ENCODE assay signal across 8 mouse cellular contexts in genomic region chr19:40832361-40832760, GRCm38 (mm10). TPM values are rescaled to one million over a fixed set of nuclear protein-coding genes. Genes with fewer than 3 reads are reported as not detected.
A peak's percentile ranks its signal among the peaks of the same experiment; 100 is the strongest.
DNase-seq lines count a peak whose midpoint lies in the region; ATAC-seq and TF ChIP-seq lines count a peak whose summit lies in the region.

No protein-coding gene starts in this region.

- intact Hi-C loops in heart, postnatal 14 days (cut with DNase I): loop anchor here (2.0 to 10.0 kb wide), 2 partner anchors 62 to 248 kb away; partner anchors contain the start of genes Aldh18a1 and Zfp518a

- peak overlapping the region; percentile 96 for H3K27ac ChIP-seq in heart, embryonic 10.5 days
- no peak overlapping the region for H3K27ac ChIP-seq in hindbrain, embryonic 15.5 days (replicated peaks)

- ATAC-seq in G1E (ENCODE audit: extremely low read depth, insufficient number of reproducible peaks, low FRiP score, poor library complexity, severe bottlenecking): no peak
- no peak for ATAC-seq in hindbrain, embryonic 15.5 days (ENCODE audit: low FRiP score, low read depth)
- ATAC-seq in megakaryocyte progenitor cell, adult 5-6 weeks (replicated peaks; ENCODE audit: poor library complexity): peak; percentile 30
- no peak for ATAC-seq in megakaryocyte-erythroid progenitor cell, adult 5-6 weeks (replicated peaks; ENCODE audit: low FRiP score, low TSS enrichment, poor library complexity, severe bottlenecking)

- peak overlapping the region; percentile 83 for H3K4me3 ChIP-seq in heart, embryonic 10.5 days
- H3K4me3 ChIP-seq in G1E (ENCODE audit: low read depth, low read length): peak overlapping the region; percentile 85
- peak overlapping the region; percentile 65 for H3K4me3 ChIP-seq in hindbrain, embryonic 15.5 days

- TF ChIP-seq CTCF in G1E (IDR thresholded peaks at IDR 0.05; ENCODE audit: low read depth, low read length): no peak

- H3K9ac ChIP-seq in hindbrain, embryonic 15.5 days: peak overlapping the region; percentile 85; the same call in 1 of the 2 replicates

- WGBS in heart, embryonic 10.5 days: 37% methylated on average over 5 of the region's 5 CpGs
- 28% methylated on average over 5 of the region's 5 CpGs for WGBS in hindbrain, embryonic 15.5 days

- DNase-seq in heart, embryonic 10.5 days (ENCODE audit: low spot score): no peak
- no peak for DNase-seq in heart, postnatal 14 days
- no peak for DNase-seq in G1E (ENCODE audit: low spot score)
- DNase-seq in urinary bladder, postnatal 4 days (ENCODE audit: low spot score in 2 of 2): no peak
- no peak for DNase-seq in retina, postnatal 1 day

- no peaks in the 10 kb centered on the region for H3K9me3 ChIP-seq in heart, embryonic 10.5 days
- H3K9me3 ChIP-seq in G1E (replicated peaks): no peaks in the 10 kb centered on the region
- no peaks in the 10 kb centered on the region for H3K9me3 ChIP-seq in hindbrain, embryonic 15.5 days

- H3K4me2 ChIP-seq in hindbrain, embryonic 15.5 days: peak overlapping the region; percentile 69

- peaks cover 6% of the 10 kb centered on the region for H3K4me1 ChIP-seq in heart, embryonic 10.5 days
- peaks cover 55% of the 10 kb centered on the region for H3K4me1 ChIP-seq in G1E (ENCODE audit: insufficient read depth, low read depth, low read length)
- peaks cover 38% of the 10 kb centered on the region for H3K4me1 ChIP-seq in hindbrain, embryonic 15.5 days (replicated peaks)

- peaks cover 8% of the 10 kb centered on the region for H3K36me3 ChIP-seq in heart, embryonic 10.5 days
- peaks cover 40% of the 10 kb centered on the region for H3K36me3 ChIP-seq in G1E (replicated peaks)
- peaks cover 5% of the 10 kb centered on the region for H3K36me3 ChIP-seq in hindbrain, embryonic 15.5 days

- H3K27me3 ChIP-seq in heart, embryonic 10.5 days (ENCODE audit: insufficient read depth, poor library complexity, severe bottlenecking): no peaks in the 10 kb centered on the region
- H3K27me3 ChIP-seq in G1E (ENCODE audit: insufficient read depth, low read length): no peaks in the 10 kb centered on the region
- no peaks in the 10 kb centered on the region for H3K27me3 ChIP-seq in hindbrain, embryonic 15.5 days

RNA-seq across cellular contexts. Expression of gene Ccnj, which starts 1.3 kb away (rescaled TPM):
- 12.3 and 14.7 TPM in 2 replicates for polyA plus RNA-seq in heart, embryonic 10.5 days (2016; fragmentation: Nextera tagmentation; extraction: Ambion mirVana)
- total RNA-seq in heart, postnatal 14 days (2021): 1 to 10 TPM; 6.8 to 7.1 TPM
- total RNA-seq in G1E (2014; fragmentation: Nextera tagmentation) (9.5 and 15.0 TPM in 2 replicates), G1E (2017) (13.6 and 14.7 TPM in 2 replicates)
- polyA plus RNA-seq in G1E (2012): 3.4 and 4.1 TPM in 2 replicates
- 18.1 and 18.4 TPM in 2 replicates for polyA plus RNA-seq in hindbrain, embryonic 15.5 days (2015; fragmentation: Nextera tagmentation; extraction: Ambion mirVana)
- 3.9 and 4.6 TPM in 2 replicates for total RNA-seq in megakaryocyte progenitor cell, adult 5-6 weeks (2015)
- total RNA-seq in megakaryocyte progenitor cell, adult 5-6 weeks (2017): 5.5 and 8.4 TPM in 2 replicates
- total RNA-seq in megakaryocyte-erythroid progenitor cell, adult 5-6 weeks (2014; fragmentation: Nextera tagmentation): 3.8 and 4.6 TPM in 2 replicates
- total RNA-seq in megakaryocyte-erythroid progenitor cell, adult 5-6 weeks (2017): 4.4 and 6.2 TPM in 2 replicates
